Mouse (Mus musculus): Measurements from ENCODE around the gene Zfp367. TPM values are rescaled to one million over a fixed set of nuclear protein-coding genes. Genes with fewer than 3 reads are reported as not detected.

The Zfp367 gene
- polyA plus RNA-seq (2017; shearing (Covaris generic)): 1 to 10 TPM; 7.0 to 9.5 TPM

GRCm38 (mm10) chr13:64153083-64153682, at the start of gene Zfp367:
Gene Zfp367, minus strand, starts transcription at chr13:64153202.

GRCm38 (mm10) chr13:64161548-64161915, 8.5 kb upstream of the Zfp367 start, which contains the start of gene Habp4:
Gene Habp4, plus strand, starts transcription at chr13:64161824.

DNA sequence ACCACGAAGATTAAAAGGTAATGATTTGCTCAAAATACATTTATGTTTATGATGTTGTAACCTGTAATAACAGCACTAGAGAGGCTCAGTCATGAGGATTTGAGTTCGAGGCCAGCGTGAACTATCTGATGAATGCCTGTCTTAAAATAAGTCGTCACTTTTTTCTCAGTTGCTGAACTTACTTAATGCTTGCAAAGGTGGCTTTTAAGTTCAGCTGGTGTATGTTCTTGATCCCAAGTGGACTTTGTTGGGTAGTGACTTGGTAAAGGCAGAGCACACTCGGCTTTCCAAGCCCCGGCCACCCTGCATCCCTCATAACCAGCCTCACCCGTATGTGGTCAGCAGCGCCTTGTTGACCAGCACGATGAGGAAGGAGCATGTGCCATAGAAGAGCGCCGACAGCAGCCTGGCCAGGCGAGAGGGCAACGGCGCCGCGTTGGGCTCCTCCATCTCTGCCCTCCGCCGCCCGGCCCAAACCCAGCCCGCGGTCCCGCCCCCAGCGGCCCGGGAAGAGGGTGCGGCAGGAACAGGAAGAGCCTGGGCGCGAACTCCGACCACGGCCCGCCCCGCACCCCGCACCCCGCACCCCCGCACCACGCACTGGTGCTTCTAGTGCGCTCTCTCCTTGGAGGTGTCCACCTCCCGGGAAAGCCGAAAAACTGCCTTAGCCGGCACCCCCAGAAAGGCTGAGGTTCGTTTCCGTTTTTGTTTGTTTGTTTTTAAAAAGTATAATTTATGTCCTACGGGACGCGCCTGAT, 24.0 kb downstream of the Zfp367 start, which contains the start of gene Slc35d2:
Slc35d2 (minus strand) TSS at position 511 of the 758 bp plus-strand sequence.

GRCm38 (mm10) chr13:64089130-64089529, 63.9 kb downstream of the Zfp367 start, which contains the start of gene Hsd17b3:
Gene Hsd17b3, minus strand, starts transcription at chr13:64089230.

Other genes with a start within 250 kb of the Zfp367 start
- gene Hsd17b3, start 64.0 kb downstream of the Zfp367 start, polyA plus RNA-seq (2017; shearing (Covaris generic)): under 1 TPM; 0.49 to 0.80 TPM
- gene Slc35d2, start 23.8 kb downstream of the Zfp367 start, polyA plus RNA-seq (2017; shearing (Covaris generic)): 10 to 100 TPM; 27.4 to 28.9 TPM
- gene Habp4, start 8.6 kb upstream of the Zfp367 start, polyA plus RNA-seq (2017; shearing (Covaris generic)): 10 to 100 TPM; 27.8 to 31.1 TPM
- gene Cdc14b, start 122.1 kb upstream of the Zfp367 start, polyA plus RNA-seq (2017; shearing (Covaris generic)): 1 to 10 TPM; 4.5 to 6.2 TPM
- 10 to 100 TPM; 35.3 to 39.0 TPM for gene Aaed1, start 159.5 kb upstream of the Zfp367 start, polyA plus RNA-seq (2017; shearing (Covaris generic))
- 10 to 100 TPM; 10.0 to 11.7 TPM for gene Ctsl, start 217.7 kb upstream of the Zfp367 start, polyA plus RNA-seq (2017; shearing (Covaris generic))

All from inflammation-experienced regulatory T-cells (primary cell).